Mouse (Mus musculus) C2C12 (cell line): ENCODE data around the gene Trip10. TPM values are rescaled to one million over a fixed set of nuclear protein-coding genes. Genes with fewer than 3 reads are reported as not detected.

Experiments
- H3K27me3 ChIP-seq: one replicate; pipeline ENCODE4 v1.6.1; 2011; ENCODE audit not compliant: control insufficient read depth, insufficient read depth, insufficient read length
- H3K36me3 ChIP-seq: one replicate; pipeline ENCODE4 v1.6.1; 2011; ENCODE audit not compliant: control insufficient read depth, insufficient read depth
- H3K4me3 ChIP-seq: one replicate; pipeline ENCODE4 v1.5.1; 2011; ENCODE audit warnings: mild to moderate bottlenecking, control low read depth; ENCODE audit not compliant: poor library complexity, insufficient read depth, severe bottlenecking
- H3K79me2 ChIP-seq: one replicate; pipeline ENCODE4 v1.6.1; 2011; ENCODE audit not compliant: control insufficient read depth, insufficient read depth
- H3K79me3 ChIP-seq: one replicate; pipeline ENCODE4 v1.6.1; 2011; ENCODE audit warnings: low read depth, control low read depth
- H3ac ChIP-seq: one replicate; pipeline ENCODE3; 2011; ENCODE audit warnings: low read depth; ENCODE audit not compliant: control insufficient read depth, insufficient read length
- CEBPB ChIP-seq: IDR thresholded peaks from one replicate; pipeline ENCODE4 v1.6.1; 2011; ENCODE audit warnings: low read depth, mild to moderate bottlenecking, control low read depth, moderate library complexity
- CTCF ChIP-seq: IDR thresholded peaks from one replicate; pipeline ENCODE4 v1.5.1; 2011; ENCODE audit not compliant: control insufficient read depth, insufficient read depth, insufficient read length
- FOSL1 ChIP-seq: IDR thresholded peaks from one replicate; pipeline ENCODE4 v1.8.0; 2011; ENCODE audit warnings: mild to moderate bottlenecking, low read length; ENCODE audit not compliant: poor library complexity, insufficient read depth, severe bottlenecking
- MAX ChIP-seq: IDR thresholded peaks from one replicate; pipeline ENCODE4 v1.6.1; 2011; ENCODE audit warnings: mild to moderate bottlenecking, control low read depth
- MYOD1 ChIP-seq: IDR thresholded peaks from one replicate; pipeline ENCODE4 v1.6.1; 2011; ENCODE audit warnings: low read depth; ENCODE audit not compliant: control insufficient read depth, insufficient read length
- MYOG ChIP-seq: IDR thresholded peaks from one replicate; pipeline ENCODE4 v1.6.1; 2011; ENCODE audit not compliant: control insufficient read depth, insufficient read length; ENCODE audit errors: extremely low read depth
- USF1 ChIP-seq: IDR thresholded peaks from one replicate; pipeline ENCODE4 v1.6.1; 2011; ENCODE audit warnings: low read depth, mild to moderate bottlenecking, control low read depth, moderate library complexity
- polyA plus RNA-seq: library from polyadenylated mRNA; unstranded; fragments of >200 nt; fragmentation: generic; extraction: Trizol; gene quantifications from one replicate; pipeline ENCODE4 v1.2.1, GENCODE M21; 2012; ENCODE audit warnings: missing spikeins

The Trip10 gene
- polyA plus RNA-seq, 1 experiment = 45.7 TPM

DNA sequence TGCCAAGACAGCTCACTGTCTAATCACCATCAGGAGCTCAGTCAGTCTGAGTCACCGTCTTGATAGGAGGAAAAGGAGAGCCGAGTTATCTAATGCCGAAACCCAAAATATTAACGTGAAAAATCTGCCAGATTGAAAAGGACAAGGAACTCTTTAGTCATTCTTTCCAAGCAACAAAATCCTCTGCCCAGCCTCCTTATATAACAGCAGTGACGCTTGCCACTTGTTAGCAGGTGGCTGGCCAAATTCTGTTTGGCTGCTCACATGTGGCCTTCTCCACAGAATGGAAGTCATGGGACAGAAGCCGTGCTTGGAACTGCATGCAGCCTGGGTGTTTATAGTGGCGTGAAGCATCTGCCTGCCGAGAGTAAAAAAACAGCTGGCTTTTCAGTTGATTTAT lies 10.5 kb downstream of the Trip10 start:
- H3K27me3 ChIP-seq = no peaks in the 10 kb centered on the region
- TF ChIP-seq CEBPB = no peak
- no peak for TF ChIP-seq MYOD1
- TF ChIP-seq CTCF = no peak
- no peak for TF ChIP-seq USF1
- TF ChIP-seq FOSL1 = no peak
- TF ChIP-seq MAX = no peak
- no peak for TF ChIP-seq MYOG

DNA sequence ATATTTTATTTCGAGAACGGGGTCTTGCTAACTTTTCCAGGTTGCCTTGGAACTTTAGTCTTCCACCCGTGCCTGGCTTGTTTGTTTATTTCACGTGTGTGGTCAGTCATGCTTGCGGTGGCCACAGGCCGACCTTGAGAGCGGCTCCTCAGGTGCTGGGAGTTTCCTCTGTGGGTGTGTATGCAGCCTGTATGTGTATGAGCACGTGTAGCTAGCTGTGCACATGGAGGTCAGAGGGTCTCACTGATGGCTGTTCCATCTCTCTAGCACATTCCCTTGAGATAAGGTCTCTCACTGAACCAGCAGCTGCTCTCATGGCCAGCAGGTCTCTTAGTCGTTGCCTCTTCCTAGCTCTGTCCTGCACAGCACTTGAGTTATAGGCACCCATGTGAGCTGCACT lies 11.1 kb downstream of the Trip10 start:
- Histone ChIP-seq H3K36me3 (peaks cover 70% of the 10 kb centered on the region), H3ac (no peak overlapping the region), H3K4me3 (no peak overlapping the region), H3K27me3 (no peaks in the 10 kb centered on the region), H3K79me3 (no peaks in the 10 kb centered on the region), H3K79me2 (no peaks in the 10 kb centered on the region)
- TF ChIP-seq MYOD1 (no peak), USF1 (no peak), CTCF (no peak), MAX (no peak), MYOG (no peak), CEBPB (no peak), FOSL1 (no peak)

More for the DNA sequence above, 10.5 kb downstream of the Trip10 start:
- Histone ChIP-seq H3ac (no peak overlapping the region), H3K79me3 (no peaks in the 10 kb centered on the region), H3K36me3 (peaks cover 76% of the 10 kb centered on the region), H3K79me2 (no peaks in the 10 kb centered on the region), H3K4me3 (no peak overlapping the region)

DNA sequence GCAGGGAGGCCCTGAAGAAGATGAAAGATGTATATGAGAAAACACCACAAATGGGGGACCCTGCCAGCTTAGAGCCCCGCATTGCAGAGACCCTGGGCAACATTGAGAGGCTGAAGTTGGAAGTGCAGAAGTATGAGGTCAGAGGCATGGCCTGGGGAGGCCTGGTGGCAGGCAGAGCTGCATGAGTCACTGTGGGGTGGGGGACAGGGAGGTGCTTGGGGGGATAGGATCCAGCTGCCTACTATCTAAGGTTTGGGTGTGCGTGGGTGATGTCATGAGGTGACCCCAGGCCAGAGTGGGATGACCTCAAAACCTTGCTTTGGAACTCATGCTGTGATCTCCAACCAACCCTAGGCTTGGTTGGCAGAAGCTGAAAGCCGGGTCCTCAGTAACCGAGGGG lies 12.0 kb downstream of the Trip10 start:
- no peak overlapping the region for H3K4me3 ChIP-seq
- TF ChIP-seq MAX (no peak), MYOD1 (no peak), USF1 (no peak), FOSL1 (no peak), MYOG (no peak), CTCF (no peak), CEBPB (no peak)
- no peaks in the 10 kb centered on the region for H3K79me3 ChIP-seq
- no peaks in the 10 kb centered on the region for H3K27me3 ChIP-seq
- no peak overlapping the region for H3ac ChIP-seq
- peaks cover 61% of the 10 kb centered on the region for H3K36me3 ChIP-seq
- no peaks in the 10 kb centered on the region for H3K79me2 ChIP-seq

DNA sequence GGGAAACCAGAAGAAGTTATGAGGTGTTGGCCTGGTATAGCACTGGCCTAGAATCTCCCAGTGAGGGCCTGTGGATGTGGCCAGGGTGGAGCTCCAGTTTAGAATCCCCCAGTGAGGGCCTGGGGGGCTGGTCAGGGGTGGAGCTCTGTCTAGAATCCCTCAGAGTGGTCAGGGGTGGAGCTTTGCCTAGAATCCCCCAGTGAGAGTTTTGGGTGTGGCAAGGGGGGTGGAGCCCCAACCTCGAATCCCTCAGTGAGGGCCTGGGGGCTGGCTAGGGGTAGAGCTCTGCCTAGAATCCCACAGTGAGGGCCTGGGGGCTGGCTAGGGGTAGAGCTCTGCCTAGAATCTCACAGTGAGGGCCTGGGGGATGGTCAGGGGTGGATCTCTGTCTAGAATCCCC lies 12.5 kb downstream of the Trip10 start:
- Histone ChIP-seq H3K79me3 (no peaks in the 10 kb centered on the region), H3K4me3 (no peak overlapping the region), H3K27me3 (no peaks in the 10 kb centered on the region), H3K79me2 (no peaks in the 10 kb centered on the region), H3ac (no peak overlapping the region), H3K36me3 (peaks cover 61% of the 10 kb centered on the region)
- TF ChIP-seq MYOG (no peak), CEBPB (no peak), MAX (no peak), MYOD1 (no peak)

DNA sequence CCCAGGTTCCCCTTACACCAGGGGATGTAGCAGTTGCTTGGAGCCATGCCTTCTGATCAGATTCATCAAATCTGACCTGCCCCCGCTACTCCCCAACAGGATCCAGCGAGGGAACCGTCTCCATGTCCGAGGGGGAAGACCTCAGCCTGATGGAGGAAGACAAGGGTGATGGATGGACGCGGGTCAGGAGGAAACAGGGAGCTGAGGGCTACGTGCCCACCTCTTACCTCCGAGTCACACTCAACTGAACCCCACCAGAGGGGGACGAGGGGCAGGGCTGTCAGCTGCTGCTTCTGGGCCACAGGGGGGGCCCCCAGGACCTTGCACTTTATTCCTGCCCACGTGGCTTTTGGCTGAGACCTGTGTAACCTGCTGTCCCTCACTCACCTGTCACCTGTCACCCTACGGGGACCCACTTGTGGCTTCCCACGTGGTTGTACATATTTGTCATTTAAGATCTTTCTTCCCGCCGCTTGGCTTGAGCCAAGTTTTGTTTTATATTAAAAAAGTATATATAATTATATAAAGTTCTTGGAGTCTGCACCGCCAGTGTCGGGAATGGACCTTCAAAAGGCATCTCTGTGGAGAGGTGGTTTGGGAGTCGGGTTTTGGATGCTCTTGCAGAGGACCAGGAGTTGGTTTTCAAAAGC lies 13.8 kb downstream of the Trip10 start:
- no peaks in the 10 kb centered on the region for H3K79me2 ChIP-seq
- H3ac ChIP-seq = no peak overlapping the region
- H3K27me3 ChIP-seq = no peaks in the 10 kb centered on the region
- H3K79me3 ChIP-seq = no peaks in the 10 kb centered on the region
- no peak overlapping the region for H3K4me3 ChIP-seq
- TF ChIP-seq CTCF (no peak), FOSL1 (no peak), MAX (no peak), MYOG (no peak), USF1 (no peak), CEBPB (no peak), MYOD1 (no peak)
- H3K36me3 ChIP-seq = peaks cover 54% of the 10 kb centered on the region

DNA sequence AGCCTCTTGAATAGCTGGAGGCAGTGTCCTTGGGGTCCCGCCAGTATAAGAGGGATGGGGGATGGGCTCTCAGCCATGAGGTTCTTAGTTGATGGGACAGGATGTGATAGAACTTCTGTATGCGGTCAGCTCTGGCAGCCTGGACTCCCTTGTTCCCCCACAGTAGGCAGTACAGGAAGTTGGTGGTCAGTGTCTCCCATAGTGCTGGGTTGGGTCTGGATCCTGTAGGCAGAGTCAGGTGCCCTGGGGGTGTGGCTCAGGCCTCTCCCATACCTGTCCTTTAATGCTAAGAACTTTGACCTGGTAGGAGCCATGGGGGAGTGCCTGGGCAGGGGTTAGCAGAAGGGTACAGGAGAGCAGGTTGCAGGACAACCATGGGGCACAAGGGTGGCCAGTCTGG lies 14.9 kb downstream of the Trip10 start:
- Histone ChIP-seq H3K79me2 (no peaks in the 10 kb centered on the region), H3K4me3 (no peak overlapping the region), H3K27me3 (no peaks in the 10 kb centered on the region), H3K36me3 (peaks cover 43% of the 10 kb centered on the region), H3K79me3 (no peaks in the 10 kb centered on the region), H3ac (no peak overlapping the region)
- TF ChIP-seq MYOD1 = no peak
- no peak for TF ChIP-seq FOSL1
- TF ChIP-seq CTCF = no peak
- TF ChIP-seq USF1 = no peak
- TF ChIP-seq MAX = no peak
- no peak for TF ChIP-seq CEBPB
- no peak for TF ChIP-seq MYOG
